Mouse (Mus musculus) testis, adult 2 months (tissue): ENCODE results near the gene Fbxw21.

Experiments used
- CTCF ChIP-seq: fragments of 200-500 bp; IDR thresholded peaks from 2 replicates; pipeline ENCODE4 v1.5.1; 2012; ENCODE audit warnings: low read depth, mild to moderate bottlenecking, inconsistent platforms, low read length, moderate library complexity; ENCODE audit not compliant: control insufficient read depth, insufficient read depth, insufficient replicate concordance
- POLR2A ChIP-seq: fragments of 200-500 bp; IDR thresholded peaks from 2 replicates; pipeline ENCODE4 v1.6.1; 2012; ENCODE audit warnings: low read depth, mild to moderate bottlenecking, inconsistent platforms, low read length, moderate library complexity; ENCODE audit not compliant: control insufficient read depth

GRCm38 (mm10) chr9:109120956-109121355, 40.9 kb downstream of the Fbxw21 start:
- no peak for TF ChIP-seq CTCF
- TF ChIP-seq POLR2A = no peak
